Mouse (Mus musculus) splenic B cell, adult 2 months (primary cell): Measurements from ENCODE around the gene Myod1.
A peak's percentile ranks its signal among the peaks of the same experiment; 100 is the strongest.

Experiments
- DNase-seq: peaks from one replicate; pipeline ENCODE4 v3.0.0-alpha.2; 2011; ENCODE audit warnings: low read depth, low spot score
- H3K27me3 ChIP-seq: 2 replicates; pipeline ENCODE4 v1.6.1; 2012; ENCODE audit warnings: mild to moderate bottlenecking, low read length, moderate library complexity, mixed read lengths; ENCODE audit not compliant: control insufficient read depth, poor library complexity, insufficient read depth, severe bottlenecking
- H3K36me3 ChIP-seq: 2 replicates; pipeline ENCODE4 v1.6.1; 2012; ENCODE audit warnings: mild to moderate bottlenecking, low read length, moderate library complexity, mixed read lengths; ENCODE audit not compliant: control insufficient read depth, poor library complexity, insufficient read depth, severe bottlenecking

Gene Myod1

DNA sequence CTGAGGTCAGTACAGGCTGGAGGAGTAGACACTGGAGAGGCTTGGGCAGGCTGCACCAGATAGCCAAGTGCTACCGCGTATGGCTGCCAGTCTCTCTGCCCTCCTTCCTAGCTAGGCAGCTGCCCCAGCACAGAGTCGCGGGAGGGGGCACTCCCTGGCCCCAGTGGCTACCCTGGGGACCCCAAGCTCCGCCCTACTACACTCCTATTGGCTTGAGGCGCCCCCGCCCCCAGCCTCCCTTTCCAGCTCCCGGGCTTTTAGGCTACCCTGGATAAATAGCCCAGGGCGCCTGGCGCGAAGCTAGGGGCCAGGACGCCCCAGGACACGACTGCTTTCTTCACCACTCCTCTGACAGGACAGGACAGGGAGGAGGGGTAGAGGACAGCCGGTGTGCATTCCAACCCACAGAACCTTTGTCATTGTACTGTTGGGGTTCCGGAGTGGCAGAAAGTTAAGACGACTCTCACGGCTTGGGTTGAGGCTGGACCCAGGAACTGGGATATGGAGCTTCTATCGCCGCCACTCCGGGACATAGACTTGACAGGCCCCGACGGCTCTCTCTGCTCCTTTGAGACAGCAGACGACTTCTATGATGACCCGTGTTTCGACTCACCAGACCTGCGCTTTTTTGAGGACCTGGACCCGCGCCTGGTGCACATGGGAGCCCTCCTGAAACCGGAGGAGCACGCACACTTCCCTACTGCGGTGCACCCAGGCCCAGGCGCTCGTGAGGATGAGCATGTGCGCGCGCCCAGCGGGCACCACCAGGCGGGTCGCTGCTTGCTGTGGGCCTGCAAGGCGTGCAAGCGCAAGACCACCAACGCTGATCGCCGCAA lies at the start of gene Myod1:
Gene Myod1, plus strand, starts transcription at position 303 of the 836 bp plus-strand sequence.
- Histone ChIP-seq H3K27me3 (no peaks in the 10 kb centered on the region), H3K36me3 (no peaks in the 10 kb centered on the region)

DNA sequence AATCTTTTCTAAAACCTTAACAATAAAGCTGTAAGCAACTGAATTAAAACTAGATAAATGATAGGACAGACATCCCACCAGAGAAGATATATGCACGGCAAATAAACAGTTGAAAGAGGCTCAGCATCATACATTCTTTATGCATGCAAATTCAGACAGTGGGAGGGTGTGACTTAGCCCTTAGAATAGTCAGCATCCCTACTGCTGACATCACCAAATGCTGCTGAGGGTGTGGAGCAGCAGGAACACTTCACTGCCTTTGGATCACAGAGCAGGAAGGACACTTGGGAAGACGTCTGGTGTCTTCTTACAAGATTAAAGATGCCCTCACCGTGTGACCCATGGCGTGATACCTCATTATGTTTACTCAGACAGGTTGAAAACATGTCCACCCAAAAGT lies 48.4 kb upstream of the Myod1 start:
- Histone ChIP-seq H3K27me3 (no peaks in the 10 kb centered on the region), H3K36me3 (no peaks in the 10 kb centered on the region)

More for the DNA sequence above, at the start of gene Myod1:
- no peak for DNase-seq

DNA sequence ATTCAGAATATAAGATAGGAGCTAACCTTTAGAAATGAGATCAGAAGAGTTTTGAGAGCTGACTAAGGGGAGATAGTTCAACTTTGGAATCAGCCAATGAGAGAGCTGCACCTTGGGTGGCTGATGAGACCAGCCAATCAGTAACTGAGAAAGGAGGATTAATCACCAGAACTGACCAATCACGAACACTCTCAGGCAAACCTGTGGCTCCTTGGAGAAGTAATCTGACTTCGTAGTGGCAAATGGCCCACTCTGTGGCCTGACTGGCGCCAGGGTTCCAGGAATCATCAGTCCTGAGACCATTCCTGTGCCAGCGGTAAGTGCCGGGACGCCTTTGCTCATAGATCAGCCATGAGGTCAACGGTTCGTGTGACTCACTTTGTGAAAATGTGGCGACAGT lies 38.9 kb upstream of the Myod1 start:
- no peak for DNase-seq
- Histone ChIP-seq H3K36me3 (no peaks in the 10 kb centered on the region), H3K27me3 (no peaks in the 10 kb centered on the region)

More for the DNA sequence above, 48.4 kb upstream of the Myod1 start:
- no peak for DNase-seq

DNA sequence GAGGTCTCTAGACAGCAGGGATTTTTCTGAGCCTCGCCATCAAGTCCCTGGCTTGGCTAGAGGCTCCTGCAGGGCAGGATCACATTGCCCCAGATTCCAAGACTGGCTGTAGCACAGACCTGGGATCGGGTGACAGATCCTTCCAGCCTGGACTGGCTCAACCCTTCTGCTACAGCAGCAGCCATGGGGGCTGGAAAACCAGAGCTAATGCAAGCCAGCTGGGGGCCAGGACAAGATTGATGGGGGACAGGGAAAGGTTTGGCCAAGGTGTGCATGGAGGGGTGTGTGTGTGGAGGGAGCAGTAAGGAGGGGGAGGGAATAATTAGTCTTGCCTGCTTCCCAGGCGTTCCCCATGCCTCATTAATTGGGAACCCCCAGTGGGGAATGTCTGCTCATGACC lies 36.5 kb upstream of the Myod1 start:
- H3K27me3 ChIP-seq, result no peaks in the 10 kb centered on the region
- no peaks in the 10 kb centered on the region for H3K36me3 ChIP-seq
- DNase-seq, result no peak

DNA sequence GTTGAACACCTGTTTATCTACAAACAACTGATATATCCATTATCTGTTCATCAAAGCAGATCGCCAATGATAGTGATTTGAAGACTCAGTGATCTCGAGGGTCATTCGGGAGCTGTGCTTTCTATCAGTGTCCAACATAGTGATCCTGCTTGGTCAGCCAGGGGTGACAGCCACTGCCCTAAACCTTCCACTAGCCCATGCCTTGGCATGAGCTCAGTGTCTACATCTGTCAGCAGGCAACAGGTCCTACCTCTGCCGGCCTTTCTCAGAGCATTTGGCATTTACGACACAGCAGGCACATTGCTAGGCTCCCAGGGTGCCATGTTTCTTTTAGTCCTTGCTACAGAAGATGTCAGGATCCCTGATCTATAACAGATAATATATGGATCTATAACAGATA lies 36.0 kb upstream of the Myod1 start:
- no peak for DNase-seq
- H3K27me3 ChIP-seq, result no peaks in the 10 kb centered on the region

DNA sequence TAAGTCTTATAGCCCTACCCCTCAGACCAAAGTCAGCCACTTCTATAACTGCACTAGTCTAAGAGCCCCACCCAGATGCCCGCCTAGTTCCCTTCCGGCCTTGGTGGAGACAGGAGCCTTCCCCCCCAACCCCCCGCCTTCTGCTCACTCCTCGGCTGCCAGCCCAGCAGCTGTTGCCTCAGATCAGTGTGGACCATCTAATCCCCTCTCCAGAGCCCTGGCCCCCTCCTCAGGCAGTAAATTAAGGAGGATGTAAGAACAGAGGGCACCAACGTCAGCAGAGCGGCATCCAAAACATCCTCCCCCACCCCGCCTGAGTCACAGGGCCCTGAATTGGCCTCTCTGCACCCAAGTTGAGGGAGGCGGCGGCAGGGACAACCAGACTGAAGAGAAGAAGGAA lies 34.8 kb upstream of the Myod1 start:
- Histone ChIP-seq H3K27me3 (no peaks in the 10 kb centered on the region), H3K36me3 (no peaks in the 10 kb centered on the region)
- DNase-seq, result no peak

More for the DNA sequence above, 36.0 kb upstream of the Myod1 start:
- no peaks in the 10 kb centered on the region for H3K36me3 ChIP-seq

DNA sequence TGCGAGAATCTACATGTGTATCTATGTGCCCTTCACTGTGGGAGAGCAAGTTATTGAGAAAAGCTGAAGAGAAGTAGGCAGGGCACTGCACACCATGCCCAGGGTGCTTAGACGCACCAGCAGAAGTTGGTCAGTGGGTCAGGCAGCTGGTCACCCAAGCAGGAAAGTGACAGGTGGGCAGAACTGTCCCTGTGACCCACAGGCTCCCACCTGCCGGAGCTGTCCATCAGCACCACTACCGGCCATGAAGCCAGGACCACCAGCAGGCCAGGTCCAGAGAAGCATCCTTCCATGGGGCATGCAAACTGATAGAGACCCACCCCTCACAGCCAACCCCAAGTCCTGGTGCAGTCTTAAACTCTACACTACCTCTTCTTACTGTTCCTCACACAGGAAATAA lies 28.6 kb upstream of the Myod1 start:
- Histone ChIP-seq H3K36me3 (no peaks in the 10 kb centered on the region), H3K27me3 (no peaks in the 10 kb centered on the region)
- no peak for DNase-seq

DNA sequence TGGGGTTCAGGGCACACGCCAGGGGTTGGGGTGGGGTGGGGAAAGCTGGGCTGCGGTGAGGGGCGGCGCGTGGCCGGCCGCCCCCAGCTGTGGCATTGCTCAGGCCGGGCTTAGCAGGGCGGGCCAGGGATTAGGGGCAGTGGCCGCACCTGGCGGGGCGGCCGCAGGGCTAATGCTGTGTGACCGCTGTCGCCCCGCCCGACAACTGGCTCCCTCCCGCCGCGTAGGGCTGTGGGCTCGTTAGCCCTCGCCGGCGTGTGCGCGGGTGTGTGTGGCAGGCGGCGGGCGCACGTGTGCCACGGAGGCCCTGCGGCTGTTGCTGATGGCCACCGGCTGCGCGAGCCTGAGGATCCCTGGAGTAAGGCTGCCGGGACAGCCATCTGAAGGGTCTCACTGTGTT lies 27.5 kb upstream of the Myod1 start:
- Histone ChIP-seq H3K36me3 (no peaks in the 10 kb centered on the region), H3K27me3 (no peaks in the 10 kb centered on the region)
- DNase-seq, result no peak

DNA sequence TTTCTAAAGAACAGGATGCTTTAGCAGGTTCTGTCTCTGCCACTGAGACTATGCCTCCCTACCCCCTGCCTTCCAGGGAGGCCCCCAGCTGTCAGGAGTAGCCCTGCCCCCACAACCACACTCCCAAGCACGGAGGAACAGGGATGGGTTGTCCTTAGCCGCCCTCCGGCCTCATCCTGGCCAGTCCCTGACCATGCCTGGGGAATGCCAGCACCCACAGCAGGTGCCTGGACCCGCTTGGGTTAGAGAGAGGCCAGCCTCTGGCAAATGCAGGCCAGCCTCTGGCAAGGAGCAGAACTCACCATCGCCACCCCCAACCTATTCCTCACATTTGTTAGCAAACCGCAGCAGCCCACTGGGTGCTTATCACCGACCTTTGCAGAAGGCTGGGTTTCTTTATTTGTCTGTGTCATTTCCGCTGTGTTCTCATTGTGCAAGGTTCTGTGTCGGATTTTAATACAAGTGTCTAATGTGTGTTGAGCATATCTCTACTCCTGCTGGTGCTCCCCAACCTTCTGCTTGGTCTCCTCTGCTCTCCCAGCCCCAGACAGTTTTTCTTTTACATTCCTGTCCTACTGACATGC lies 26.1 kb upstream of the Myod1 start:
- H3K27me3 ChIP-seq, result no peaks in the 10 kb centered on the region
- H3K36me3 ChIP-seq, result no peaks in the 10 kb centered on the region
- DNase-seq, result no peak

DNA sequence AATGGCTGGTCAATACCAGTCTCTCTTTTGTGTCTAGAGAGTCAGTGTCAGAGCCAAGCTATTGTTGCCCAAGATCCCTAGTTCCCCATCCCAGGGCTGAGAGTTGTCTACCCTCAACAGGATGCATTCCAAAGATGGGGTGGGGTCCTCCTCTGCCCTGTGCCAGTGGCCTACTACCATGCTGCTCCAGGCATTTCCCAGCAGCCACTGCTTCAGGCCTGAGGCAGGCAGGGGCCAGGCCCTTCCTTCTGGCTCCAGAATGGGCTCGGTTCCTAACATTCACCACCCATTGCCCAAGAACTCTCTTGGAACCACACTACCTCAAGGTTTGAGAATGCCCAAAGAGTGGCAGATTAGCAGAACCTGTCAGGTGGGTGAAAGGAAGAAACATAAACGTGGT lies 23.5 kb upstream of the Myod1 start:
- Histone ChIP-seq H3K36me3 (no peaks in the 10 kb centered on the region), H3K27me3 (no peaks in the 10 kb centered on the region)
- DNase-seq, result no peak

DNA sequence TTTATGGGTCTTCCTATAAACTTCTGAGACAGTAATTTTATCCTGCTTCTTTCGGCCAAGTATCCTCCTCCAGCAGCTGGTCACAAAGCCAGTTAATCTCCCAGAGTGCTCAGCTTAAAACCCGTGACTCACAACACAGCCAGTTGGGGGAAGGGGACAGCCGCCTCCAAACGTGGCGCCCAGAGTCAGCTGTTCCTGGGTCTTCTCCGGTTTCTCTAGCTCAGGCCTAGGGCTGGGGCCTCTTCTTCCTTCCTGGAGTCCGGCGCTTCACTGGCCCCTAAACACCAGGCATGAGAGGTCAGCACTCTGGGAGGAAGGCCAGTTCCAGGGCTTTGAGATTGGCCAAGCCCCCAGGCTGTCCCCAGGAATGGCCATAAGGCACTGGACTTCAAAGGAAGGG lies 23.1 kb upstream of the Myod1 start:
- no peak for DNase-seq
- H3K36me3 ChIP-seq, result no peaks in the 10 kb centered on the region

DNA sequence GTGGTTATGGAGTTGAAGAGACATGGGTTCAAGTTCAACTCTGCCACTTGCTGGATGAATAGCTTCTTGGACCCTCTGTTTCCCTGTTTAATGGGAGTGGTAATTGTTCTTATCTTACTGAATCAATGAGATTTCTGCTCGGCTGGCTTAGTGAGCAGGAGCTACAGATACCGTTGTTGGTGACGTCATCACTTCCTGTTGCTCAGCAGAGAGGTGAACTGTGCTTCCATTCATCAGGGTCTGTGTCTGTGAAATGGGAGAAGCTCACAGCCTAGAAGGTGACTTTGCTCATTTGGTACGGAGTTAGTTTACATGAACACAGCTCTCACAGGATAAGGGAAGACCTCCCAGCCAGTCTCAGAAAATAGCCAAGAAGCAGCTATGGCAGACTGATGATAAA lies 22.4 kb upstream of the Myod1 start:
- H3K36me3 ChIP-seq, result no peaks in the 10 kb centered on the region
- DNase-seq, result peak; percentile 8
- no peaks in the 10 kb centered on the region for H3K27me3 ChIP-seq

More for the DNA sequence above, 23.1 kb upstream of the Myod1 start:
- H3K27me3 ChIP-seq, result no peaks in the 10 kb centered on the region

DNA sequence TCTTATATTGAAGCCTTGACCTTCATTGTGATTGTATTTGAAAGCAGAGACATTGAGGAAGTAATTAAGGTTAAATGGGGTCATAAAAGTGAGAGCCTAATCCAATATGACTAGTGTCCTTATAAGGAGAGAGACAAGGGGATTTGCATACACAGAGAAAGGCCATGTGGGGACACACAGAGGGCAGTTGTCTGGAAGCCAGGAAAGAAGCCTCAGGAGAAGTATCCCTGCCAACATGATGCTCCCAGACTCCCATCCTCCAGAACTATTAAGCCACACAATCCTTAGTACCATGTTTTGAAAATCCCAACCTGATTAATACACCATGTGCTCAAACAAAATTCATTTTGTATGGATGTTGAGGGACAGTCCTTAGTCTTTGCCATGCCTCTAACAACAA lies 14.5 kb upstream of the Myod1 start:
- no peaks in the 10 kb centered on the region for H3K36me3 ChIP-seq
- DNase-seq, result no peak
- no peaks in the 10 kb centered on the region for H3K27me3 ChIP-seq

DNA sequence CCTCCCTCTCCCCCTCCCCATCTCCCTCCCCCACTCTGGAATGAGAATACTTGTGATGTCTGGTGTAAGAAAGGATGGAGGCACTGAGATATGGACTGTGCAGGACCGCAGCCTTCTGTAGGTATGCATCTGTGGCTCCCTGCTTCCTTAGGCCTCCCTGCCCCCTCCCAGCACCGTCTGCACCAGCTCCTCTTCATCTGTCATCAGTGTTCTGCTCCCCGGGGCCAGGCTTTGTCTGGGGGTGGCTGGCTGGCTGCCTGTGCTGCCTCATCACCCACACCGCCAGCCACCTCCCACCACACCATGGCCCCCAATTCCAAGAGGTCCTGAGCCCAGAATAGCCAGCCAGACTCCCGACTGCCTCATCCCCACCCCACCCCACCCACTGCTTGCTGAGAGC lies 12.1 kb upstream of the Myod1 start:
- no peaks in the 10 kb centered on the region for H3K27me3 ChIP-seq
- H3K36me3 ChIP-seq, result no peaks in the 10 kb centered on the region
- no peak for DNase-seq

DNA sequence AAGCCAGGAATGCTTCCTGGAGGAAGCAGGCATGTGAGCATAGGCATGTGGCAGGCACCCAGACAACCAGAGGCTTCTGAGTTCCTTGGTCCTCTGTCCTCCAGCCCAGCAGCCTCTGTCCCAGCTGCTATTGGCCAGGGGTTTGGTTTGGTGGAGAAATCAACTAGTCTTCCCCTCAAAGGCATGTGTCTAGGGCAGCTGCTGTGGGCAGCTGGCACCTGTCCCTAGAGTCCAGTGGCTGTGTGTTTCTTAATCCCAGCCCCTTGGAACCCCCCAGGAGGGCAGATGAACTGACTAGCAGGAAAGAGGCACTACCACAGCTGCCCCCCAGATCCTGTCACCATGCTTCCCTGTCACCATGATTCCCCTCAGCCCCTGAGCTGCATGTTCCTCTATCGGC lies 10.5 kb upstream of the Myod1 start:
- no peaks in the 10 kb centered on the region for H3K27me3 ChIP-seq
- H3K36me3 ChIP-seq, result no peaks in the 10 kb centered on the region
- no peak for DNase-seq
